Mouse (Mus musculus): ENCODE results near the gene Zbtb20. TPM values are rescaled to one million over a fixed set of nuclear protein-coding genes. Genes with fewer than 3 reads are reported as not detected.

Gene Zbtb20
- polyA plus RNA-seq, 1 experiment from 2014 or later, result 54.7 TPM

DNA sequence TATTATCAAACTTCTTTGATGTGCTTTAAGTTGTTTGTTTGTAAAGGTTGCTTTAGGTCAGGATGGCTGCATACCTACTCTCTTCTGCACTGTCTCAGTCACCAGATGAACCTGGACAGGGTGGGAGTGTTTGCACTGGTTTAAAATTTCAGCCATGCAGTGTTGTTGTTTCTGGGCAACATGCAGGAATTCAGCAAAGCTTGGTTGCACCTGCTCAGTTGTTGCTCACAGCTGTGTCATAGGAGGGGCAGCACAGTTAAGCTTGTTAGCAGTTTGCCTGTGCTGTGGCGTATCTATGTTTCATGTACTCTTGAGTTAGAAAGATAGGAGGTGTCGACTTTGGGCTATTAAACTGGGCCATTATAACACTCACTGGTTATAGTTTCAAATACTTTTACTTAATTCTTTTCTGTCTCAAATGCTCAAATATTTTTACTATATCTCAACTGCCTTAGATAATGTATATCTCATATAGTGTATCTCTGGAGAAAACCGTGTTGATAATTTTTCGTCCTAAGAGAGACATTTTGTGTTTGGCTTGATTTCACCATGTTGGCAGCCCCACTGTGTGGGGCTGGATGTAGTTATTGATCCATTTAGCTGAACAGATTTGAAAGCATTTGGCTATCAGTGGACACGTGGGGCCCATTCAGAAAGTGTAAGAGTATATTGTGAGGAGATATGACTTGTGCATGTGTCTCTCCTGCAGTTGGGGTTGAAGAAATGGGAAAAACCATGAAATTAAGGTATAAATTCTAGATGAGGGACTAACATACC lies 197.3 kb downstream of the Zbtb20 start:
- no peaks in the 10 kb centered on the region for H3K4me1 ChIP-seq (replicated peaks; ENCODE audit: control insufficient read depth, insufficient read depth, low read length)
- DNase-seq (ENCODE audit: low spot score) (no peak), ATAC-seq (replicated peaks; ENCODE audit: low FRiP score) (no peak)
- H3K27me3 ChIP-seq (ENCODE audit: control insufficient read depth, insufficient read depth, low read length), result no peaks in the 10 kb centered on the region
- H3K36me3 ChIP-seq (ENCODE audit: control insufficient read depth, insufficient read depth, low read length), result no peaks in the 10 kb centered on the region
- H3K9ac ChIP-seq (ENCODE audit: low read length), result no peak overlapping the region
- H3K4me3 ChIP-seq (ENCODE audit: low read depth, low read length), result no peak overlapping the region
- WGBS, result 85% methylated on average over 5 of the region's 5 CpGs
- H3K27ac ChIP-seq (ENCODE audit: low read depth, low read length), result no peak overlapping the region
- H3K4me2 ChIP-seq (ENCODE audit: low read depth, low read length, severe bottlenecking), result no peak overlapping the region
- no peaks in the 10 kb centered on the region for H3K9me3 ChIP-seq (ENCODE audit: control insufficient read depth, low read length)

DNA sequence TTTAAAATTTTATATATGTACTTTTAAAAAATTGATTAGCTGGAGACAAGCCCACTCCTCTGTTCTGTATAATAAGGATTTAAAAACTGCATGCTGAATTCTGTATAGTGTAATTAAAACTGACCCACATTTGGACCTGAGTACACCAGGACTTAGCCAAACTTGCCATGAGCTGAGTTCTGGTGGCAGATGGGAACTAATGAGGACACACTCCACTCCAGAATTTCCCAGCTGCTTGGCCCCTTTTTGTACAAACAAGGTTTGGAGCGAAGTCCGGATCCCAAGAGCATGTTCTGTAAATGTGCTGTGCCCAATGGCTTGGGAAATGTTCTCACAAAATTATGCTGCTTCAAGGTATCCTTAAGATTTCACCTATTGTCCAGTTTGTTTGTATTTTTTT lies 204.7 kb downstream of the Zbtb20 start:
- WGBS, result 87% methylated on average over 2 of the region's 2 CpGs
- ATAC-seq (replicated peaks; ENCODE audit: low FRiP score), result no peak

DNA sequence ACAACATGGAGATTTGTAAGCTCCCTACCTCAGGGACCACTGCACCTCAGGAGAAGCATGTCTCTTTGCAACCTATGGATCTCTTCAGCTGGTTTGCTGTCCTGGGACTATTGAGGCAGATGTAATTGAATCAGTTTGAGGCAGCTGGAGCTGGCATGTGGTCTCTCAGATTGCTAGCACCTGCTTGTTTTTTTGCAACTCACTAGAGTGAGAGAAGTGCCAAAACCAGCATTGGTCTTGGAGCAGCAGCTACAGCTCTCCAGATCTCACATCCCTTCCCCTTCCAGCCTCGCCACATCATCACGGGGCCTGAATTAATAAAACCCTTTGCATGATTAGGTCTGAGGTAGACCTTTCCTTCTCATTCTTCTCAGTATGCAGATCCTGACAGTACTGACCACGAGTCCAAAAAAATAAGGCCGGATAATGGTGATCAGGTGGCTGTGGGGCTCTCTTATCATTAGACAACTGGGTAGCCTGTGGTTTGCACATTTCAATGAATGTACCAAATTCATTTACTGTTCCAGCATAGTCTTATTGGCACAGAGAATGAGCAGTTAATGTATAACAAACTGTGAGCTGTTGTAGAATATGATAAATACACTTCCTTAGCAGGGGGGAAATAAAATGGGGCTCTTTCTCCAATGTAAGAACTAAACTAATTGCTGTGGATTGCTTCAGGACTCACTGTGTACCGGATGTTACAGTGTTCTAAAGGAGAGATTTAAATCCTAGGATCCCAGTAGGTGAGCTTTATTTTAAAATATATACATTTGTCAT lies 205.4 kb downstream of the Zbtb20 start:
- no peaks in the 10 kb centered on the region for H3K4me1 ChIP-seq (replicated peaks; ENCODE audit: control insufficient read depth, insufficient read depth, low read length)
- ATAC-seq (replicated peaks; ENCODE audit: low FRiP score) (no peak), DNase-seq (ENCODE audit: low spot score) (no peak)
- no peaks in the 10 kb centered on the region for H3K36me3 ChIP-seq (ENCODE audit: control insufficient read depth, insufficient read depth, low read length)
- no peak overlapping the region for H3K27ac ChIP-seq (ENCODE audit: low read depth, low read length)
- WGBS, result 83% methylated on average over 5 of the region's 5 CpGs
- H3K9ac ChIP-seq (ENCODE audit: low read length), result no peak overlapping the region
- H3K9me3 ChIP-seq (ENCODE audit: control insufficient read depth, low read length), result no peaks in the 10 kb centered on the region
- no peak overlapping the region for H3K4me3 ChIP-seq (ENCODE audit: low read depth, low read length)
- H3K4me2 ChIP-seq (ENCODE audit: low read depth, low read length, severe bottlenecking), result no peak overlapping the region
- no peaks in the 10 kb centered on the region for H3K27me3 ChIP-seq (ENCODE audit: control insufficient read depth, insufficient read depth, low read length)

More for the DNA sequence above, 204.7 kb downstream of the Zbtb20 start:
- Histone ChIP-seq H3K9me3 (ENCODE audit: control insufficient read depth, low read length) (no peaks in the 10 kb centered on the region), H3K4me3 (ENCODE audit: low read depth, low read length) (no peak overlapping the region), H3K27me3 (ENCODE audit: control insufficient read depth, insufficient read depth, low read length) (no peaks in the 10 kb centered on the region), H3K36me3 (ENCODE audit: control insufficient read depth, insufficient read depth, low read length) (no peaks in the 10 kb centered on the region), H3K4me1 (replicated peaks; ENCODE audit: control insufficient read depth, insufficient read depth, low read length) (no peaks in the 10 kb centered on the region), H3K4me2 (ENCODE audit: low read depth, low read length, severe bottlenecking) (no peak overlapping the region), H3K9ac (ENCODE audit: low read length) (no peak overlapping the region), H3K27ac (ENCODE audit: low read depth, low read length) (no peak overlapping the region)
- no peak for DNase-seq (ENCODE audit: low spot score)

DNA sequence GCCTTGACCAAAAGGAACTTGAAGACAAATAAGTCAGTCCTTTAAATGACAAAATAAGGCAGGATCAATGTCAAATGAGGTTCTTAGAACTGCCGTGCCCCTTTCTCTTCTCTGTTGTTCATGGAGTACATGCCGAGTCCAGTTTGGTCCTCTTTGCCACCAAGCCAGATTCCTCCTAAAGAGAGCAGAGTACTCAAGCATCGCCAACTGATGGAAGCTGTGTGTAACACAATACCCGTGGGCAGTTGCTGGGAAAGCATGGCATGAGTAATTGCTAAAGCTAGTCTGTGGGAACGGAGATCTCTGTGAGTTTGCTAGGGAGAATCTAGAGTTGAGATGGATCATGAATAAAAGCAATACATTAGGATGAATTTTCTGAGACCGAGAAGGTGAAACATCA lies 206.3 kb downstream of the Zbtb20 start:
- Histone ChIP-seq H3K36me3 (ENCODE audit: control insufficient read depth, insufficient read depth, low read length) (no peaks in the 10 kb centered on the region), H3K27me3 (ENCODE audit: control insufficient read depth, insufficient read depth, low read length) (no peaks in the 10 kb centered on the region), H3K4me1 (replicated peaks; ENCODE audit: control insufficient read depth, insufficient read depth, low read length) (no peaks in the 10 kb centered on the region), H3K9me3 (ENCODE audit: control insufficient read depth, low read length) (no peaks in the 10 kb centered on the region), H3K4me3 (ENCODE audit: low read depth, low read length) (no peak overlapping the region), H3K27ac (ENCODE audit: low read depth, low read length) (no peak overlapping the region), H3K4me2 (ENCODE audit: low read depth, low read length, severe bottlenecking) (no peak overlapping the region), H3K9ac (ENCODE audit: low read length) (no peak overlapping the region)
- ATAC-seq (replicated peaks; ENCODE audit: low FRiP score) (no peak), DNase-seq (ENCODE audit: low spot score) (no peak)
- WGBS, result 90% methylated on average over 6 of the region's 6 CpGs

DNA sequence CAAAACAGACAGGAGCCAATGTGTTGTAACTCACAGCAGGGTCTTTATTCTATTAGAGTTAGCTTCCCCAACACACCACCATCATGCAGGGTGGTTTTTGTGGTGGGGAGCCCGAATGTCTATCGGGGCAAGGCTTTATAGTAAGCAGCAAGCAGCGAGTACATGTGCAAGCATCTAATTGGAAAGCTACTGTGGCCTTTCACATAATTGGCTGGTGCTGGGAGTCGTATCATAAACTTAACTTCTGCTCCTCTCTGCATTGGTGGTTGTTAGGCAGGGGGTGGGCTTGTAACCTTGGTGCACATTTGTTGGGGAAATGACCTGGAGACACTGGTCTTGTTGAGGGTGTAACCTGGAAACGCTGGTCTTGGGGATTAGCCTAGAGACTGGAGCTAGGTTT lies 207.1 kb downstream of the Zbtb20 start:
- 76% methylated on average over 5 of the region's 5 CpGs for WGBS
- H3K36me3 ChIP-seq (ENCODE audit: control insufficient read depth, insufficient read depth, low read length), result no peaks in the 10 kb centered on the region
- ATAC-seq (replicated peaks; ENCODE audit: low FRiP score) (no peak), DNase-seq (ENCODE audit: low spot score) (no peak)
- no peak overlapping the region for H3K4me2 ChIP-seq (ENCODE audit: low read depth, low read length, severe bottlenecking)
- H3K9me3 ChIP-seq (ENCODE audit: control insufficient read depth, low read length), result no peaks in the 10 kb centered on the region
- H3K27me3 ChIP-seq (ENCODE audit: control insufficient read depth, insufficient read depth, low read length), result no peaks in the 10 kb centered on the region
- no peak overlapping the region for H3K27ac ChIP-seq (ENCODE audit: low read depth, low read length)
- no peaks in the 10 kb centered on the region for H3K4me1 ChIP-seq (replicated peaks; ENCODE audit: control insufficient read depth, insufficient read depth, low read length)
- no peak overlapping the region for H3K9ac ChIP-seq (ENCODE audit: low read length)
- H3K4me3 ChIP-seq (ENCODE audit: low read depth, low read length), result no peak overlapping the region

DNA sequence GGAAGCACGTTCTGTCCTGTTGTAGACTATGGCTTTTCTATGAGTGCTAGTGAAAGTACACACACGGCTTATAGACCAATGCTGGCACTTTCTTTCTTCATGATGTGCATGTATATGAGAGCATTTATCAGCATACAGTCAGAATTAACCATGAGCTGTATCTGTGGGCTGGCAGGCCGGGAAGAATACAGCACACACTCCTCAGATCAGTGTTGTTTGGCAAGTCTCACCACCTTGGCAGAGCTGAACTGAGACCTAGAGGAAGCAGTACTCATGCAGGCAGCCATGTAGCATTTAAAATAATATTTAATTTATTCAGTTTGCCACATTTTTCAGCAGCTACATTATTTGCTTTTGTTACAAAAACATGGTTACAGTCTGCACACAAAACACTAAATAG lies 214.5 kb downstream of the Zbtb20 start:
- no peak overlapping the region for H3K9ac ChIP-seq (ENCODE audit: low read length)
- H3K9me3 ChIP-seq (ENCODE audit: control insufficient read depth, low read length), result no peaks in the 10 kb centered on the region
- H3K27me3 ChIP-seq (ENCODE audit: control insufficient read depth, insufficient read depth, low read length), result no peaks in the 10 kb centered on the region
- no peak for ATAC-seq (replicated peaks; ENCODE audit: low FRiP score)
- DNase-seq (ENCODE audit: low spot score), result no peak
- no peak overlapping the region for H3K4me2 ChIP-seq (ENCODE audit: low read depth, low read length, severe bottlenecking)
- WGBS, result 77% methylated on average over 3 of the region's 3 CpGs
- H3K4me3 ChIP-seq (ENCODE audit: low read depth, low read length), result no peak overlapping the region
- no peaks in the 10 kb centered on the region for H3K36me3 ChIP-seq (ENCODE audit: control insufficient read depth, insufficient read depth, low read length)
- no peaks in the 10 kb centered on the region for H3K4me1 ChIP-seq (replicated peaks; ENCODE audit: control insufficient read depth, insufficient read depth, low read length)
- H3K27ac ChIP-seq (ENCODE audit: low read depth, low read length), result no peak overlapping the region

DNA sequence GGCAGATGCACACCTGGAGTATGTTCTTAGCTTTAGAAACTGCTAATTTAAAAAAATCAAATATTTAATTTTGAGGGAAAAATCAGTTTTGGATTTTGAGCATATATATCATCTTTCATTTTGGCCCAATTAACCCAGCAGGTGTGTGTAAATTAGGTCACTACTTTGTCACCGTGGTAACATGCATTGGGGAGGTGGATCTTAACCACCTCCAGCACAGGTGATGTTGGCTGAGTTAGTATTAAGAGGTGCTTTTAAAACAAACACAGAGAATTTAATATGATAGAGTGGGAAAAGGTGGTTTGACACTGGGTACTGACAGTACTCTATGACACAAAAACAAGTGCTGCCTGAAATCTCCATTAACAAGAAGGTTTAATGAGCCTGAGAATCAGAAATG lies 218.5 kb downstream of the Zbtb20 start:
- Histone ChIP-seq H3K4me1 (replicated peaks; ENCODE audit: control insufficient read depth, insufficient read depth, low read length) (no peaks in the 10 kb centered on the region), H3K4me3 (ENCODE audit: low read depth, low read length) (no peak overlapping the region), H3K4me2 (ENCODE audit: low read depth, low read length, severe bottlenecking) (no peak overlapping the region), H3K27me3 (ENCODE audit: control insufficient read depth, insufficient read depth, low read length) (no peaks in the 10 kb centered on the region), H3K9me3 (ENCODE audit: control insufficient read depth, low read length) (no peaks in the 10 kb centered on the region), H3K27ac (ENCODE audit: low read depth, low read length) (no peak overlapping the region), H3K9ac (ENCODE audit: low read length) (no peak overlapping the region), H3K36me3 (ENCODE audit: control insufficient read depth, insufficient read depth, low read length) (no peaks in the 10 kb centered on the region)
- no peak for DNase-seq (ENCODE audit: low spot score)
- ATAC-seq (replicated peaks; ENCODE audit: low FRiP score), result no peak
- WGBS, result 81% methylated on average over 1 of the region's 1 CpGs

DNA sequence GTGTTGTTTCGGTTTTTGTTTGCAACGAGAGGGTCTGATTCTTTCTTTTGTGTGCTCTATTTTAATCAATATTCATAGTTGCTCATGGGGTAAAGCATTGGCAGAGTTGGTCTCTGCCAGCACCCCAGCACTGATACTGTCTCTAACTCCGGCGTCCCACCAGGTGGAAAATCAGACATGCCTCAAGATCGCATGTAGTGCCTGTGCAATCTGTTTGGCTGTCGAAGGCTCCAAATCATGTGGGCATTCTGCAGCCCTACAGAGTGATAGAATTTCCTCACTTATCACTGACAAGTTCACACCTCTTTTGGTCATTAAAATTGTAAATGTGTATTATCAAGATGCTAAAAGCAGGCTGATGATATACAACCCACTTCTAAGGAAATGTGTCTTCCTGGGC lies 219.1 kb downstream of the Zbtb20 start:
- Histone ChIP-seq H3K9ac (ENCODE audit: low read length) (no peak overlapping the region), H3K27ac (ENCODE audit: low read depth, low read length) (no peak overlapping the region), H3K4me2 (ENCODE audit: low read depth, low read length, severe bottlenecking) (no peak overlapping the region), H3K36me3 (ENCODE audit: control insufficient read depth, insufficient read depth, low read length) (no peaks in the 10 kb centered on the region), H3K4me3 (ENCODE audit: low read depth, low read length) (no peak overlapping the region), H3K4me1 (replicated peaks; ENCODE audit: control insufficient read depth, insufficient read depth, low read length) (no peaks in the 10 kb centered on the region), H3K9me3 (ENCODE audit: control insufficient read depth, low read length) (no peaks in the 10 kb centered on the region), H3K27me3 (ENCODE audit: control insufficient read depth, insufficient read depth, low read length) (no peaks in the 10 kb centered on the region)
- 87% methylated on average over 6 of the region's 6 CpGs for WGBS
- no peak for DNase-seq (ENCODE audit: low spot score)
- ATAC-seq (replicated peaks; ENCODE audit: low FRiP score), result no peak

DNA sequence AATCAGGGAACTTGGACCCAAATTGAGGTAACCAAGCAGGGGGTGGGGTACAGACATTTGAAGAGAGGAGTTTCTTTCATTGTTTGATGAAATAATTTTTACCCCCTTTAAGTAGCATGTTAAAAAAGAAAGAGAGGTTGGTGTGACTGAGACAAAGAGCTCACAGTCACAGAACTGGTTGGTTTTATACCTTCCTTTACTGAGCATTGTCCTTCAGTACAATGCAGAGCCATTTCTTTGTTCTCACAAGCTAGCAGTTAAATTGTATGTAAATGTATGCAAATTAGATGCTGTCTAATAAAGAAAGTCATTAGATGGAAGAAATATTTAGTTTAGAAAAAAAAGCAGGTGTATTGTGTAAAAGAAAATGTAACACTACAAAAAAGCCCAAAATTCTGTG lies 220.4 kb downstream of the Zbtb20 start:
- H3K27ac ChIP-seq (ENCODE audit: low read depth, low read length), result no peak overlapping the region
- ATAC-seq (replicated peaks; ENCODE audit: low FRiP score) (no peak), DNase-seq (ENCODE audit: low spot score) (no peak)

More for the DNA sequence above, 220.4 kb downstream of the Zbtb20 start:
- no peak overlapping the region for H3K9ac ChIP-seq (ENCODE audit: low read length)
- no peaks in the 10 kb centered on the region for H3K4me1 ChIP-seq (replicated peaks; ENCODE audit: control insufficient read depth, insufficient read depth, low read length)
- no peaks in the 10 kb centered on the region for H3K36me3 ChIP-seq (ENCODE audit: control insufficient read depth, insufficient read depth, low read length)
- H3K4me2 ChIP-seq (ENCODE audit: low read depth, low read length, severe bottlenecking), result no peak overlapping the region
- no peaks in the 10 kb centered on the region for H3K9me3 ChIP-seq (ENCODE audit: control insufficient read depth, low read length)
- no peaks in the 10 kb centered on the region for H3K27me3 ChIP-seq (ENCODE audit: control insufficient read depth, insufficient read depth, low read length)
- no peak overlapping the region for H3K4me3 ChIP-seq (ENCODE audit: low read depth, low read length)

Measured in forebrain, embryonic 11.5 days (tissue).